Mouse (Mus musculus): ENCODE measurements at regions not wholly inside any gene's neighbourhood (a gene's known extent, or its start where the extent isn't known, plus 50 kb on each side); places are given as distances from the start of the nearest gene placed in this dataset.

- 86% methylated on average over 6 of the region's 6 CpGs for WGBS (ENCODE audit: insufficient replicate concordance)
- Histone ChIP-seq H3K4me3 (ENCODE audit: low read depth, low read length) (no peak overlapping the region), H3K9ac (ENCODE audit: low read depth, low read length) (no peak overlapping the region), H3K27me3 (ENCODE audit: control insufficient read depth, insufficient read depth, low read length) (no peaks in the 10 kb centered on the region), H3K4me1 (ENCODE audit: control insufficient read depth, insufficient read depth, low read length) (no peaks in the 10 kb centered on the region), H3K9me3 (replicated peaks; ENCODE audit: control insufficient read depth, low read length) (no peaks in the 10 kb centered on the region), H3K4me2 (no peak overlapping the region), H3K27ac (ENCODE audit: low read depth, low read length) (no peak overlapping the region), H3K36me3 (ENCODE audit: control insufficient read depth, insufficient read depth, low read length) (no peaks in the 10 kb centered on the region)
- no peak for ATAC-seq (replicated peaks; ENCODE audit: insufficient number of reproducible peaks, low FRiP score, low TSS enrichment)
Measured at GRCm38 (mm10) chr15:51291183-51291582, 2593.5 kb upstream of the Gm7489 start.

GRCm38 (mm10) chr15:51296841-51297240, 2587.9 kb upstream of the Gm7489 start:
- no peak overlapping the region for H3K4me3 ChIP-seq (ENCODE audit: low read depth, low read length)
- H3K36me3 ChIP-seq (ENCODE audit: control insufficient read depth, insufficient read depth, low read length) = no peaks in the 10 kb centered on the region
- no peaks in the 10 kb centered on the region for H3K4me1 ChIP-seq (ENCODE audit: control insufficient read depth, insufficient read depth, low read length)
- H3K9me3 ChIP-seq (replicated peaks; ENCODE audit: control insufficient read depth, low read length) = no peaks in the 10 kb centered on the region
- no peak overlapping the region for H3K4me2 ChIP-seq
- no peaks in the 10 kb centered on the region for H3K27me3 ChIP-seq (ENCODE audit: control insufficient read depth, insufficient read depth, low read length)
- H3K9ac ChIP-seq (ENCODE audit: low read depth, low read length) = no peak overlapping the region
- ATAC-seq (replicated peaks; ENCODE audit: insufficient number of reproducible peaks, low FRiP score, low TSS enrichment) = no peak
- no peak overlapping the region for H3K27ac ChIP-seq (ENCODE audit: low read depth, low read length)

- Histone ChIP-seq H3K36me3 (ENCODE audit: control insufficient read depth, insufficient read depth, low read length) (no peaks in the 10 kb centered on the region), H3K4me2 (no peak overlapping the region), H3K9me3 (replicated peaks; ENCODE audit: control insufficient read depth, low read length) (no peaks in the 10 kb centered on the region), H3K27me3 (ENCODE audit: control insufficient read depth, insufficient read depth, low read length) (no peaks in the 10 kb centered on the region), H3K4me1 (ENCODE audit: control insufficient read depth, insufficient read depth, low read length) (no peaks in the 10 kb centered on the region), H3K9ac (ENCODE audit: low read depth, low read length) (no peak overlapping the region), H3K27ac (ENCODE audit: low read depth, low read length) (no peak overlapping the region), H3K4me3 (ENCODE audit: low read depth, low read length) (no peak overlapping the region)
- 85% methylated on average over 1 of the region's 1 CpGs for WGBS (ENCODE audit: insufficient replicate concordance)
- no peak for ATAC-seq (replicated peaks; ENCODE audit: insufficient number of reproducible peaks, low FRiP score, low TSS enrichment)
Measured at GRCm38 (mm10) chr15:51318072-51318471, 2566.6 kb upstream of the Gm7489 start.

- H3K4me1 ChIP-seq (ENCODE audit: control insufficient read depth, insufficient read depth, low read length) = no peaks in the 10 kb centered on the region
- no peak for ATAC-seq (replicated peaks; ENCODE audit: insufficient number of reproducible peaks, low FRiP score, low TSS enrichment)
- no peaks in the 10 kb centered on the region for H3K36me3 ChIP-seq (ENCODE audit: control insufficient read depth, insufficient read depth, low read length)
- WGBS (ENCODE audit: insufficient replicate concordance) = 84% methylated on average over 2 of the region's 2 CpGs
- no peak overlapping the region for H3K4me2 ChIP-seq
- H3K27ac ChIP-seq (ENCODE audit: low read depth, low read length) = no peak overlapping the region
- H3K9me3 ChIP-seq (replicated peaks; ENCODE audit: control insufficient read depth, low read length) = no peaks in the 10 kb centered on the region
- H3K27me3 ChIP-seq (ENCODE audit: control insufficient read depth, insufficient read depth, low read length) = no peaks in the 10 kb centered on the region
- H3K4me3 ChIP-seq (ENCODE audit: low read depth, low read length) = no peak overlapping the region
- no peak overlapping the region for H3K9ac ChIP-seq (ENCODE audit: low read depth, low read length)
Measured at GRCm38 (mm10) chr15:51318760-51319159, 2565.9 kb upstream of the Gm7489 start.

- no peaks in the 10 kb centered on the region for H3K9me3 ChIP-seq (replicated peaks; ENCODE audit: control insufficient read depth, low read length)
- H3K27me3 ChIP-seq (ENCODE audit: control insufficient read depth, insufficient read depth, low read length) = no peaks in the 10 kb centered on the region
- 68% methylated on average over 10 of the region's 10 CpGs for WGBS (ENCODE audit: insufficient replicate concordance)
- ATAC-seq (replicated peaks; ENCODE audit: insufficient number of reproducible peaks, low FRiP score, low TSS enrichment) = no peak
- H3K9ac ChIP-seq (ENCODE audit: low read depth, low read length) = no peak overlapping the region
- no peaks in the 10 kb centered on the region for H3K36me3 ChIP-seq (ENCODE audit: control insufficient read depth, insufficient read depth, low read length)
- no peak overlapping the region for H3K4me2 ChIP-seq
- no peaks in the 10 kb centered on the region for H3K4me1 ChIP-seq (ENCODE audit: control insufficient read depth, insufficient read depth, low read length)
- H3K4me3 ChIP-seq (ENCODE audit: low read depth, low read length) = no peak overlapping the region
- no peak overlapping the region for H3K27ac ChIP-seq (ENCODE audit: low read depth, low read length)
Measured at GRCm38 (mm10) chr15:51320366-51320894, 2564.3 kb upstream of the Gm7489 start.

GRCm38 (mm10) chr15:51323284-51323683, 2561.4 kb upstream of the Gm7489 start:
- H3K36me3 ChIP-seq (ENCODE audit: control insufficient read depth, insufficient read depth, low read length) = no peaks in the 10 kb centered on the region
- H3K9ac ChIP-seq (ENCODE audit: low read depth, low read length) = no peak overlapping the region
- H3K27me3 ChIP-seq (ENCODE audit: control insufficient read depth, insufficient read depth, low read length) = no peaks in the 10 kb centered on the region
- 47% methylated on average over 5 of the region's 5 CpGs for WGBS (ENCODE audit: insufficient replicate concordance)
- no peak overlapping the region for H3K27ac ChIP-seq (ENCODE audit: low read depth, low read length)
- ATAC-seq (replicated peaks; ENCODE audit: insufficient number of reproducible peaks, low FRiP score, low TSS enrichment) = no peak
- no peak overlapping the region for H3K4me2 ChIP-seq
- no peaks in the 10 kb centered on the region for H3K9me3 ChIP-seq (replicated peaks; ENCODE audit: control insufficient read depth, low read length)
- no peaks in the 10 kb centered on the region for H3K4me1 ChIP-seq (ENCODE audit: control insufficient read depth, insufficient read depth, low read length)
- H3K4me3 ChIP-seq (ENCODE audit: low read depth, low read length) = no peak overlapping the region

GRCm38 (mm10) chr15:51324211-51324610, 2560.5 kb upstream of the Gm7489 start:
- ATAC-seq (replicated peaks; ENCODE audit: insufficient number of reproducible peaks, low FRiP score, low TSS enrichment) = no peak
- no peak overlapping the region for H3K4me3 ChIP-seq (ENCODE audit: low read depth, low read length)
- no peaks in the 10 kb centered on the region for H3K4me1 ChIP-seq (ENCODE audit: control insufficient read depth, insufficient read depth, low read length)
- no peak overlapping the region for H3K27ac ChIP-seq (ENCODE audit: low read depth, low read length)
- H3K9ac ChIP-seq (ENCODE audit: low read depth, low read length) = no peak overlapping the region
- H3K4me2 ChIP-seq = no peak overlapping the region
- WGBS (ENCODE audit: insufficient replicate concordance) = 80% methylated on average over 5 of the region's 5 CpGs
- H3K27me3 ChIP-seq (ENCODE audit: control insufficient read depth, insufficient read depth, low read length) = no peaks in the 10 kb centered on the region
- no peaks in the 10 kb centered on the region for H3K36me3 ChIP-seq (ENCODE audit: control insufficient read depth, insufficient read depth, low read length)
- H3K9me3 ChIP-seq (replicated peaks; ENCODE audit: control insufficient read depth, low read length) = no peaks in the 10 kb centered on the region

- H3K9ac ChIP-seq (ENCODE audit: low read depth, low read length) = no peak overlapping the region
- no peaks in the 10 kb centered on the region for H3K36me3 ChIP-seq (ENCODE audit: control insufficient read depth, insufficient read depth, low read length)
- no peak for ATAC-seq (replicated peaks; ENCODE audit: insufficient number of reproducible peaks, low FRiP score, low TSS enrichment)
- 70% methylated on average over 5 of the region's 5 CpGs for WGBS (ENCODE audit: insufficient replicate concordance)
- no peak overlapping the region for H3K27ac ChIP-seq (ENCODE audit: low read depth, low read length)
- no peaks in the 10 kb centered on the region for H3K9me3 ChIP-seq (replicated peaks; ENCODE audit: control insufficient read depth, low read length)
- no peaks in the 10 kb centered on the region for H3K27me3 ChIP-seq (ENCODE audit: control insufficient read depth, insufficient read depth, low read length)
- H3K4me1 ChIP-seq (ENCODE audit: control insufficient read depth, insufficient read depth, low read length) = no peaks in the 10 kb centered on the region
- H3K4me2 ChIP-seq = no peak overlapping the region
- no peak overlapping the region for H3K4me3 ChIP-seq (ENCODE audit: low read depth, low read length)
Measured at GRCm38 (mm10) chr15:51327702-51328101, 2557.0 kb upstream of the Gm7489 start.

- 63% methylated on average over 1 of the region's 1 CpGs for WGBS (ENCODE audit: insufficient replicate concordance)
- H3K36me3 ChIP-seq (ENCODE audit: control insufficient read depth, insufficient read depth, low read length) = no peaks in the 10 kb centered on the region
- no peak overlapping the region for H3K4me2 ChIP-seq
- no peak for ATAC-seq (replicated peaks; ENCODE audit: insufficient number of reproducible peaks, low FRiP score, low TSS enrichment)
- H3K9me3 ChIP-seq (replicated peaks; ENCODE audit: control insufficient read depth, low read length) = no peaks in the 10 kb centered on the region
- no peaks in the 10 kb centered on the region for H3K27me3 ChIP-seq (ENCODE audit: control insufficient read depth, insufficient read depth, low read length)
- H3K4me1 ChIP-seq (ENCODE audit: control insufficient read depth, insufficient read depth, low read length) = no peaks in the 10 kb centered on the region
- no peak overlapping the region for H3K9ac ChIP-seq (ENCODE audit: low read depth, low read length)
- no peak overlapping the region for H3K27ac ChIP-seq (ENCODE audit: low read depth, low read length)
- no peak overlapping the region for H3K4me3 ChIP-seq (ENCODE audit: low read depth, low read length)
Measured at GRCm38 (mm10) chr15:51336441-51336840, 2548.3 kb upstream of the Gm7489 start.
